Mouse (Mus musculus) retina, postnatal 7 days (tissue): Measurements from ENCODE around the gene Gm49396.

Source experiments
- DNase-seq: peaks from one replicate; pipeline ENCODE4 v3.0.0-alpha.2; 2012; ENCODE audit warnings: low read depth, low spot score

The Gm49396 gene

DNA sequence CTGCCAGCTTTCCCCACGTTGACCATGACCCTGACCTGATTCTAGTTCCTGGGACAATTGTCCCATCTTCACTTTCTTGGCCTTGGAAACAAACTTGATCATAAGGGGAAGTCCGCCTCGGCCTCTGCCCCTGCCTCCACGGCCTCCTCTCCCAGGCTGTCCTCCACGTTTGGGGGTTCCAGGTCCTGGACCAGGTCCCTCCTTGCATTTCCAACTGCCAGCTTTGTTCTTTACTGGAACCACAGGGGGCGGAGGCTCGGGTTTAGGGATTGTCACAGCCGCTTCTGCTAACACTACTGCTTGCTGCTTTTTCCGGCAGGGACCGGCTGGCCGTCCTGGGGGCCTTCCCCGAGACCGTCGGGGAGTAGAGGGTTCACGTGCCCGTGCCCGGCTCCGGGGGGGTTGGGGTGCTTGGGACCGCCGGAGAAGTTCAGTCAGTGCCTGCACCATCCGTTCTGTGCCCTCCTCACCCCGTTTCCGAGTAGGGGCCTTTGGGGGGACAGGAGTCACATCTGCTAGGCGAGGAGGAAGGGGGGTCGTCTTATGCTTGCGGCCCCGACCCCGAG lies 23.4 kb downstream of the Gm49396 start:
- DNase-seq = no peak

- DNase-seq = peak; percentile 14
These were observed 24.9 kb downstream of the Gm49396 start for GRCm38 (mm10) chr7:30587842-30588667.

GRCm38 (mm10) chr7:30588676-30589434 lies 25.7 kb downstream of the Gm49396 start, which contains the start of gene Kmt2b:
Gene Kmt2b (minus strand): TSS chr7:30588726.
- peak; percentile 93 for DNase-seq

DNA sequence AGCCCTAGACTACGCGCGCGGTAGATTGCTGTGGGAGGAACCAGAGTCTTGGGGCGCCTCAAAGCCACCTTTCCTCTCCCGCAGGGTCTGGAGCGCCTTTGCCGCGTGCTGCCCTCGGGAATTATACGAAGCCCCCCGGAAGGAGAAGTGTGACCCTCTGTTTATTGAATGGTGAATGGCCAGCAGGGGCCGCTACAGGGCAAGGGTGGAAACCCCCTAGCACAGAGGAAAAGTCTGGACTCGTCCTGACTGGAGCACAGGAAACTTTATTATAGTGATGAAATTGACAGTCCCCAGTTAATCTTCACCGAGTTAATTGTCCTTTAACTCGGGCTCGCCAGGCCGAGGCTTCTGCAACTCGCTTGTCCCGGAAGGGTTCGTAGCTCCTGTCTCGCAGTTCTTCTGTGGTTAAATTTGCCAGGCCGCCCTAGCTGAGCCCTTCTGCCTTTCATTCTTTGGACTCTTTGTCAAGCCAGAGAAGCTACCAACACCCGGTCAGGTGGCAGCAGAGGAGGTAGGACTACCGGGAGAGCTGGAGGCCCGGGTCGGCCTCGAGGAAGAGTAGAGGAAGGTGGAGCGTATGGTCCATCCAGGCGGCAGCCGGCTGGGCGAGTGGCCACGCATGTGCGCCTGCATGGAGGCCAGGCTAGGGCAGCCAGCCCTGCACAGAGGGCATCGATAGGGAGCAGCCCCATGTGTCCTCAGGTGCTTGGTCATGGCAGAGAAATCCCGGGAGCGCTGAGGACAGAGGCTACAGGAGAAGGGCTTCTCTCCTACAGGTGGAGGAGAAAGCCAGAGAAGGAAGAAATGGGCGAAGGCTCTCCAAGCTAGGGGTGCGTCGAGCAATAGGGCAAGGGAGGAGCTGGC lies 26.5 kb downstream of the Gm49396 start:
- DNase-seq = peak; percentile 82

- DNase-seq = no peak
These were observed 27.9 kb downstream of the Gm49396 start for GRCm38 (mm10) chr7:30590927-30591604.

- DNase-seq = no peak
These were observed 28.4 kb downstream of the Gm49396 start for GRCm38 (mm10) chr7:30591605-30591951.

- DNase-seq = no peak
These were observed 29.8 kb downstream of the Gm49396 start for GRCm38 (mm10) chr7:30592772-30593423.

DNA sequence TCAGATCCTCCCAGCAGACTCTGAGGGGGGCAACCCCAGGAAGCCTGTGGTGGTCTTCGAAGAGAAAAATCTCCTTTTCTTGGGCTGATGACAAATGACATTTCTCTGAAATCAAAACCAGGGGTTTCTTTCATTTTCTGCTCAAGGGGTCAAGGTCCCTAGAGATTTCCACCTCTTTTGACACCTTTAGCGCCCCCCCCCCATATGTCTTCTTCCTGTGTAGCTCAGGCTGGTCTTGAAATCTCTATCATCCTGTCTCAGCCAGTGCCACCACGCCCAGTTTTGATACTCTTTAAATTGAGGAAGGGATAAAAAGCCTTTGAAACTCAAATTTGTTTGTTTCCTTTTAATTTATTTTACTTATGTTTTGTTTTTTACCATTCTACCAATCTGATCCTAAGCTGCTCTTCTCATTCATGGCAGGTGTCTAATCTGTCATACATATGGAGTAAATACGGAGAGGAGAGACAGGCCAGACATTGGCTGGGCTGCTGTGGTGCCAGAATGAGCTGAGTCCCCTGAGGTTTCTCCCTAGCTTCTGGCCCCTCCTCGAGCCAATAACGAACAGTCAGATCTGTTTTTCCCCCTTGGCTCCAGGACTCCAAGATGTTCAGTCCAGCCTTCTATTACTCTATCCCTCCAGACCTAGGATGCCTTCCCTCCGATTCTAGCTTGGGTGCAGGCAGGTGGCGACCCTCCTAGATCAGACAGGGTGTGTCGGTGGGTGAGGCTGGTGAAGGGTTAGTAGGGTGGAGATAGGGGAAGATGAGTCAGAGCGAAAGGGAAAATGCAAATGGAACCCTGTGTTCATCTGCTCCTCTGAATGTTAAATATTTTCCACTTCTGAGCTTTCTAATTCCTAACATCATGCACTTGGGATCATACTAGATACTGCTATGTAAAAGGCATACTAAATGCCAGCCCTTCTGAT lies 30.7 kb downstream of the Gm49396 start:
- no peak for DNase-seq

GRCm38 (mm10) chr7:30594510-30595024 lies 31.4 kb downstream of the Gm49396 start:
- DNase-seq = no peak

DNA sequence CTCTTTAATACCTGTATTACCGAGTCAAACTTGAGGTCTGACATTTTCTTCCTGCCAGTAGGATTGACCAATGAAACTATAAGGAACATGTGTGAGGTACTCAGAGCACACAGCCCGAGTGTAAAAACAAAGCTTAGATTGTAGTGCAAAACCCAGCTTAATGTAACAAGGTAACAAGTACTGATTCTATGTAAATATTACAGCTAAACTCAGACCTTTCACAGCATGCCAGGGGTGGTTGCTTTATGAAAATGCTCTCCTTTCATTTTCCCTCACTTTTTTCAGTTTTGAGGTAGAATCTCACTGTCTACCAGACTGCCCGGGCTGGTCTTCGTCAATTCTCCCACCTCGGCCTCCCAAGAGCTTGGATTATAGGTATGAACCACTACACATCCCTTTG lies 32.9 kb downstream of the Gm49396 start:
- no peak for DNase-seq

GRCm38 (mm10) chr7:30596811-30597210 lies 33.7 kb downstream of the Gm49396 start:
- no peak for DNase-seq

GRCm38 (mm10) chr7:30598786-30599185 lies 35.6 kb downstream of the Gm49396 start, which contains the start of gene Zbtb32:
Gene Zbtb32 (minus strand): TSS chr7:30598909.
- no peak for DNase-seq

GRCm38 (mm10) chr7:30599933-30600353 lies 36.8 kb downstream of the Gm49396 start:
- DNase-seq = peak; percentile 83

DNA sequence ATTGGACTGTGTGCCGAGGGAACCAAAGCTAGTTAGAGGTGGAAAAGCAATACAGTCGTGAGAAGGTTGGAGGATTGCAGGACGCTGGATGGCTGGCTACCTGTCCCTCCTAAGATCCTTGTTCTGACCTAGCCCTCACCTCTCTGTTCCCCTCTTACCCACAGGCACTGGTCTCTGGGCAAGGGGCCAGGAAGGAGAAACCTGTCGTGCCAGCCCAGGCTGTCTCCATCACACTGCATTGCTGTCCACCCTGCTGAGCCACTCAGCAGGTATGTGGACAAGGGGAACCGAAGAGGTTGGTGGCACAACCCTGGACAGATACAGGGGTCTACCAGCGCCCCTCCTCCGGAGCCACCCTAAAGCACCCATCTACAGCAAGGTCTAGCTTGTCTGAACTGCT lies 37.5 kb downstream of the Gm49396 start:
- no peak for DNase-seq

DNA sequence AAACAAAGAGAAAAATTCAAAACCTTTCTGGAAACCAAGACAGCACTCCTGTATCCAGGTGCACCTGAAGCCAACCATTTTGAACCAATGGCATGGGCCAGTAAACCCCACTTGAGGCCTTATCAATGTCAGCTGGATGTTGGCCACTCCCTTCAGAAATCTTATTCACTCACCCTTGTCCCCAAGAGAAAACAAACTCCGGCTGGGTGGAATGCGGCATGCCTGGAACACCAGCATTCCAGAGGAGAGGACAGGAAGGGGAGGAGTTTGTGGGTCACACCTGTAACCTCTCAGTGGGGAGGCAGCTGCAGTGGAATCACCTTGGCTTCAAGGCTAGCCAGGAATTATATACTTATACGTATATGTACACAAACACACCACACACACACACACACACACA lies 39.4 kb downstream of the Gm49396 start:
- DNase-seq = no peak

DNA sequence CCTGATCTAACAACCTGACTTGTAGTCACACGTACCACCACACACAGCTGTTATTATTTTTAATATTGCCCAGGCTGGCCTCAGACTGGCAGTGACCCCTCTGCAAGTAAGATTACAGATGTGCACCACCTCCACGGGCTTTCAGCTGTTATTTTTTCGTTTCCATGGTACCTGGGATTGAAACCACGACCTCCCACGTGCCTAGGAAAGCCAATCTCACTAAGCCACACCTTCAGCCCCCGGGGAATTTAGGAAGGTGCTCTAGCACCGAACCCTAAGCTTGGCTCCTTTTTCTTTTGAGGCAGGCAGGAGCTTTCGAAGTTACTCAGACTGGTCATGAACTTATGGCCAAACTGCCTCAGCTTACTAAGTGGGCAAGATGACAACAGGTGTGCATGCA lies 41.3 kb downstream of the Gm49396 start:
- no peak for DNase-seq

GRCm38 (mm10) chr7:30604944-30605343 lies 41.8 kb downstream of the Gm49396 start:
- DNase-seq = no peak

- no peak for DNase-seq
These were observed 44.7 kb downstream of the Gm49396 start for GRCm38 (mm10) chr7:30607706-30608309.

DNA sequence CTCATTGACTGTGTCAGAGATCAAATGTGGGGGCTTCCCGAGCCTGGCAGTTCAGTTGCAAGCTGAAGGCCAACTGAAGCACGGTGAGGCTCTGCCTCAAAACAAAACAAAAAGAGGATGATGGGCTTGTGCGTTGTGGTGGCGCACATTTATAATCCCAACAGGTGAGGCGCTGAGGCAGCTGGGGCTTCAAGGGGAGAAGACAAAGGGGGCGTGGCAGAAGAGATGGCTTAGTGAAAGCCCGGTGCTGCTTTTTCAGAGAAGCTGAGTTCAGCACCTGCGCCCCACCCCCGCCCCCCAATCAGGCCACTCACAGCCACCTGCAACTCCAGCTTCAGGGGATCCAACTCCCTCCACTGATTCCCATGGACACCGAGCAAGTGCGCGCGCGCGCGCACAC lies 45.3 kb downstream of the Gm49396 start:
- DNase-seq = no peak
